Mouse (Mus musculus): Measurements from ENCODE around the gene Nat9. TPM values are rescaled to one million over a fixed set of nuclear protein-coding genes. Genes with fewer than 3 reads are reported as not detected.

The Nat9 gene
- polyA plus RNA-seq, 1 experiment from 2014 or later = 28.0 TPM

- DNase-seq (ENCODE audit: low read depth, low spot score) (no peak), ATAC-seq (no peak)
- ChIA-PET CTCF (no interaction called here), POLR2A (no interaction called here)
- peaks cover 4% of the 10 kb centered on the region for H3K27me3 ChIP-seq
- in situ Hi-C loops (cut with MboI; ENCODE audit: low pct_unique_long_range_greater_than_20kb) = no loop called here
- no peak for TF ChIP-seq CTCF (IDR thresholded peaks at IDR 0.05)
These were observed 53.9 kb downstream of the Nat9 start, which contains the start of gene Cd300lf for GRCm38 (mm10) chr11:115133800-115134199. TSS of gene Cd300lf (minus strand) at chr11:115133992.

Other genes starting within 250 kb of the Nat9 start
- gene Cd300c, start 218.7 kb downstream of the Nat9 start, polyA plus RNA-seq (2021) = not detected
- 0.08 TPM for gene Cd300ld, start 197.9 kb downstream of the Nat9 start, polyA plus RNA-seq (2021)
- gene Cd300c2, start 186.0 kb downstream of the Nat9 start, polyA plus RNA-seq (2021) = 0.14 TPM
- gene Cd300ld2, start 171.7 kb downstream of the Nat9 start, polyA plus RNA-seq (2021) = not detected
- not detected for gene Cd300ld4, start 160.8 kb downstream of the Nat9 start, polyA plus RNA-seq (2021)
- gene Cd300ld5, start 150.1 kb downstream of the Nat9 start, polyA plus RNA-seq (2021) = not detected
- gene Cd300ld3, start 139.4 kb downstream of the Nat9 start, polyA plus RNA-seq (2021) = not detected
- 0.04 TPM for gene Cd300e, start 125.7 kb downstream of the Nat9 start, polyA plus RNA-seq (2021)
- 0.35 TPM for gene Rab37, start 96.4 kb downstream of the Nat9 start, polyA plus RNA-seq (2021)
- not detected for gene Cd300lf, start 53.9 kb downstream of the Nat9 start, polyA plus RNA-seq (2021)
- gene Slc9a3r1, start 24.5 kb downstream of the Nat9 start, polyA plus RNA-seq (2021) = 98.7 TPM
- gene Tmem104, start 372 bp downstream of the Nat9 start, polyA plus RNA-seq (2021) = 10.2 TPM
- gene Grin2c, start 79.4 kb upstream of the Nat9 start, polyA plus RNA-seq (2021) = not detected
- 7.1 TPM for gene Fdxr, start 89.2 kb upstream of the Nat9 start, polyA plus RNA-seq (2021)
- 0.05 TPM for gene Fads6, start 109.8 kb upstream of the Nat9 start, polyA plus RNA-seq (2021)
- gene Otop2, start 119.3 kb upstream of the Nat9 start, polyA plus RNA-seq (2021) = not detected
- 0.32 TPM for gene Ush1g, start 134.2 kb upstream of the Nat9 start, polyA plus RNA-seq (2021)
- gene Otop3, start 146.9 kb upstream of the Nat9 start, polyA plus RNA-seq (2021) = not detected
- 15.3 TPM for gene Hid1, start 179.9 kb upstream of the Nat9 start, polyA plus RNA-seq (2021)
- gene Cdr2l, start 194.1 kb upstream of the Nat9 start, polyA plus RNA-seq (2021) = 21.3 TPM
- 99.9 TPM for gene Mrpl58, start 215.9 kb upstream of the Nat9 start, polyA plus RNA-seq (2021)
- 727 TPM for gene Atp5h, start 232.1 kb upstream of the Nat9 start, polyA plus RNA-seq (2021)
- 46.0 TPM for gene Kctd2, start 232.3 kb upstream of the Nat9 start, polyA plus RNA-seq (2021)

All from Patski (cell line).